Mouse (Mus musculus) left cerebral cortex, postnatal 25 days (tissue): ENCODE measurements around the gene Grid2. TPM values are rescaled to one million over a fixed set of nuclear protein-coding genes. Genes with fewer than 3 reads are reported as not detected.

ENCODE experiments used
- DNase-seq, 2 experiments: peaks; one replicate each; pipeline ENCODE4 v3.0.0; 2022; ENCODE audit warnings: low spot score in 2 of 2, mixed read lengths in 1 of 2
- intact Hi-C: fragments of 180-260 bp; cut with DNase I; formaldehyde crosslinking; loops from one replicate; pipeline ENCODE4 v1.15.1; 2025
- total RNA-seq, 2 experiments: library from RNA; stranded (reverse); gene quantifications; 2 replicates each; pipeline ENCODE4 v1.2.3; 2021

Gene Grid2
- total RNA-seq, 2 experiments from 2014 or later, result 17.2 to 23.7 TPM

DNA sequence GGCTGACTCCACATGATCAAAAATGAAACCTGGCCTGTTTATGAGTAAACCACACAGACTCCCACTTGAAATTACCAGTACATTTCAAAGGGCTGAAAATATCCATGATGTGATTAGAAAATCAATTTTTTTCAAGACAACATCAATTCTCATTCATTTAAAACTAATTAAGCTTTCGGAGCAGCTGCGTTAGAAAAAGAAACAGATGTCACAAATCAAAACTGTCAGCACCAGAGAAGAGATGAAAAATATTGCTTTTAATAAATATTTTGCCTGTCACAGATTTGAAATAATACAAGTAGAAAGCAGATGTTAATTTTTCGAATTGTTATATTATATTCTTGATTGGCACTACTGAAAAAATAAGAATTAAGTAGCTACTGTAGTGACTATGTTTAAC lies 1415.3 kb downstream of the Grid2 start:
- DNase-seq, result no peak
- intact Hi-C loops, result no loop called here

DNA sequence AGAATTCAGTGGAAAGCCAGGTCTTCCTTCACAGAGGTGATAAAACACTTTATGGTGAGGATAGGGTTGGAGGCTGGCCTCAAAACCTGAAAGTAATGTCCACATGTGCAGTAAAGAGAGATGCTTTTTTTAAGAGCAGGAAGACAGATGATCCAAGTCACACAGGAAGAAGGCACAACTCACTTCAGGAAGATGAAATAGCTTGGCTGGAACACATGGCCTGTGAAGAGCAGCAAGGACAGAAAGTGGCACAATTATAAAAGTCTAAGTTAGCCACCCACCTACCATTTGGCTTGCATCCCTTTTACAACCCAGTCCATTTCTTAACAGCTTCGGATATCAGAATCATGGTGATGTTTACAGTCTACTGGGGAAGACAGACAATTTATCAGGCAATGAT lies 1423.1 kb downstream of the Grid2 start:
- intact Hi-C loops, result no loop called here
- peak in 1 of 2 experiments; percentile 56 for DNase-seq

DNA sequence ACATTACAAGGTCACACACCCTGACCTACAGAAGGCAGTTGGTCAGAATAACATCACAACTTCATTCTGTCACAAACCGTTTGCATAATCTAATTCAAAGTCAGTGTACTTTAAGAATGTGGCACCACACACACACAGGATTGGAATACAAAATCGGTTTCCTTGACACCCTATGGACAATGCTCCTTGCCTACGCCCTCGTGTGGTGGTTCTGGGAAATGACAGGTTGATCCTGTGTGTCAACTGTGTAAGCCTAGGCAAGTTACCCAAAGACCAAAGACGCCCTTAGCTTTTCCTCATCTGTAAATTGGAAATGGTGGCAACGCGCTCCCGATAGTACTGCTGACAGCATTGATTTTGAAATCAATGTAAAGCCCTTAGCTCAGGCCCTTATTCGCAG lies 1428.3 kb downstream of the Grid2 start:
- DNase-seq, result peak; percentile 38 to 48
- intact Hi-C loops, result no loop called here

- intact Hi-C loops, result loop anchor here (5.0 kb wide), 1 partner anchor 312 kb away; no protein-coding TSS in a partner anchor
- DNase-seq, result peak; percentile 48 to 70
Measured at GRCm38 (mm10) chr6:64684973-64685372, 1429.3 kb downstream of the Grid2 start.

DNA sequence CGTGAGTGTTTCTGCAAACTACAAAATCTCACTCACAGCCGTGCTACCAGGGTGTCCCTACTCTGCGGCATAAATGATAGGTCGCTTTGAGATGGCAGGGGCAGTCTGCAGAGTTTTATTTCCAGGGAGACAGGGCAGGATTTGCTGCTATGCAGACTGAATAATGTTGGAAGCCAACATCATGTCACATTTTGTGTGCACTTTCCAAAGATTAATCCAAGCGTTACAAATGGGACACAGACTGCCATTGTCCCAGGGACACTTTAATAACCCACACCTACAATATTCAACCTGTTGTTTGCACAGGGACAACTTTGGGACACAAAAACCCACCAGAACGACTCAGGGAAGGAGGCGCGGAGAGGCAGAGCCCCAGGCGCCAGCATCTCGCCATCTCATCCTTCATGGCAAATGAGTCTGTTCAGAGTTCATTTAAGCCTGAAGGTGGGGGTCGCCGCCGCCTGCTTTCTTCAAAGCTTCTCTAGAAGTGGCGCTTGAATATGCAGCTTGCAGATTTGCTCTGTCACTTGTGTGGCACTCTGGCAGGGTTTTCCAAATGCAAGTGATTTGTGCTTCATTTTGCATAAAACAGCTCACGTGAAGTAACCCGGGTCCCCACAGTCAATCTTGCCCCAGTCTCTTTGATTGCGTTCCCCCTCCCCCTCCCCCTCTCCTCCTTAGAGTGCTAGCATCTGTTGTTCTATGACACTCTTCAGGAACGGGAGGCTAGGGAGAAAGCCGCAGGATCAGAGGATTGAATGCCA lies 1432.7 kb downstream of the Grid2 start:
- DNase-seq, result no peak
- intact Hi-C loops, result loop anchor here (5.0 kb wide), 1 partner anchor 309 kb away; no protein-coding TSS in a partner anchor

DNA sequence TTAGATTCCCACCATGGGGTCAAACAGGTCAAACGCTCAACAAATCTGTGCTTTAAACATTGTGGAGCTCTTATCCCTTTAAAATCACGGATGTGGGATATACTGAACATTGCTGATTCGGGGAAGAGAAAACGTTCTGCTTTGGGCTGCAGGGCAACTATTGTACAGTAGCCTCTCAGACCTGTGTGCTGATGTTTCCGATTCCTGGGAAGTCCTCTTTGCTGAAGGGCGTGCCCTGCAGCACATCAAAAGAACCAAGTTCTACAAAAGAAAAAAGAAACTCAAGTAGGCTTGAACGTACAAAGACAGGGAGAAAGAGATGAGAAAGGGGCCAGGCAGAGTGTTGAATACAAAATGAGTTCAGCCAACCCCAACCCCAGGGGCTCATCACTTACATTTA lies 1439.0 kb downstream of the Grid2 start:
- intact Hi-C loops, result no loop called here
- DNase-seq, result no peak

DNA sequence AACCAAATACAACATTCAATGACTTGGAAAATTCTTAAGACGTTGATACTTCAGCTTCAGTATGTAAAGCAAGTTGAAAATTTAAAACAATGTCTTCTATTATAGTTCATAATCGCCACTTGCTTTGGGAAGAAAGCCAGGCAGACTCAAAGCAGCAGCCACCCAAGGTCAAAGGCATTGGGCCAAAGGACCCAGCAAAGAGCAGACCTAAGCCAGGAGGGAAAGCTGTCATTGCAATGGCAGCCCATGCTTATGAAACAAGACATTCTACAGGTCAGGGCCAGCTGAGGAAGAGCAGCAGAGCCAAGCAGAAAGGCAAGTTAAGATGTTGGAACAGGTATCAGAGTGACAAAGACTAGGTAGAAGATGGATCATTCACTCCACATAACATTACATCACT lies 1448.0 kb downstream of the Grid2 start:
- intact Hi-C loops, result no loop called here
- DNase-seq, result no peak

DNA sequence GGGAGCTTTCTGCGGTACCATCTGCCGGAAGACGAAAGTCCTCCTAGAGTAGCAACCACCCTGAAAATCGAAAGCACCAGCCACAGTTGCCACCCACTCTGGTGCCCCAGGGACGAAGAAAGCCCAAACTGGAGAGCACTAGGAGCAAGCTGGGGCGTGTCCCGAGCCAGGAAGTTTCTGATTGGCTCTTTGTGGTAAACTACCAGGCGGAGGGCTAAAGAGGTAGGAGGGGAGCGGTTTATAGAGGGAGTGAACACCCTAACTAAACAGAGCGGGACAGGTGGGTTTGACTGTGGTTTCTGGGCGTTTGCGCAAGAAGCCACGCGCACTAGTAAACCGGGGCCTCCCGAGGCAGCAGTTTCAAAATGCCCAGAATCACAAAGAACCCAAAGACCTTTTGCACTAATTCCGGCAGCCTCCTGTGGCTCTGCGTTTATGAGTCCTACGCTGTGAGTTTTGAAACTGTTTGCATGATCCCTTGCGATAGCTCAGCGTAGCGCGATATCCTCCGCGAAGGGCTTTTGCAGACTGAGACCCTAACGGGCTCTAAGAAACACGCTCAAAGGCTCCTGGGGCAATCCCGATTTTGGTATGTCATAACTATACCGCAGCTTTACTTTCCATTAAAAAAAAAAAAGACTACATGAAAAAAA lies 1472.2 kb downstream of the Grid2 start:
- no peak for DNase-seq
- intact Hi-C loops, result no loop called here

GRCm38 (mm10) chr6:64728499-64729198 lies 1473.0 kb downstream of the Grid2 start, which contains the start of gene Atoh1:
Atoh1 (plus strand) TSS chr6:64729125.
- intact Hi-C loops, result no loop called here
- no peak for DNase-seq

GRCm38 (mm10) chr6:64729231-64730011 lies 1473.7 kb downstream of the Grid2 start:
- peak; percentile 5 to 6 for DNase-seq
- intact Hi-C loops, result no loop called here

DNA sequence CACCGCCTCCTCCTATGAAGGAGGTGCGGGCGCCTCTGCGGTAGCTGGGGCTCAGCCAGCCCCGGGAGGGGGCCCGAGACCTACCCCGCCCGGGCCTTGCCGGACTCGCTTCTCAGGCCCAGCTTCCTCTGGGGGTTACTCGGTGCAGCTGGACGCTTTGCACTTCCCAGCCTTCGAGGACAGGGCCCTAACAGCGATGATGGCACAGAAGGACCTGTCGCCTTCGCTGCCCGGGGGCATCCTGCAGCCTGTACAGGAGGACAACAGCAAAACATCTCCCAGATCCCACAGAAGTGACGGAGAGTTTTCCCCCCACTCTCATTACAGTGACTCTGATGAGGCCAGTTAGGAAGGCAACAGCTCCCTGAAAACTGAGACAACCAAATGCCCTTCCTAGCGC lies 1474.4 kb downstream of the Grid2 start:
- DNase-seq, result peak in 1 of 2 experiments; percentile 1
- intact Hi-C loops, result no loop called here

DNA sequence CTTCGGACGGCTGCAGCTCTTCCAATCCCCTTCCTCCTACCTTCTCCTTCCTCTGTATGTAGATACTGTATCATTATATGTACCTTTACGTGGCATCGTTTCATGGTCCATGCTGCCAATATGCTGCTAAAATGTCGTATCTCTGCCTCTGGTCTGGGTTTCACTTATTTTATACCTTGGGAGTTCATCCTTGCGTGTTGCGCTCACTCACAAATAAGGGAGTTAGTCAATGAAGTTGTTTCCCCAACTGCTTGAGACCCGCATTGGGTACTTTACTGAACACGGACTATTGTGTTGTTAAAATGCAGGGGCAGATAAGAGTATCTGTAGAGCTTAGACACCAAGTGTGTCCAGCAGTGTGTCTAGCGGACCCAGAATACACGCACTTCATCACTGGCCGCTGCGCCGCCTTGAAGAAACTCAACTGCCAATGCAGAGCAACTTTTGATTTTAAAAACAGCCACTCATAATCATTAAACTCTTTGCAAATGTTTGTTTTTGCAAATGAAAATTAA lies 1474.9 kb downstream of the Grid2 start:
- peak; percentile 2 to 4 for DNase-seq

GRCm38 (mm10) chr6:64731126-64731525 lies 1475.5 kb downstream of the Grid2 start:
- no peak for DNase-seq
- intact Hi-C loops, result no loop called here

More for the DNA sequence above, 1474.9 kb downstream of the Grid2 start:
- intact Hi-C loops, result no loop called here

- intact Hi-C loops, result no loop called here
- no peak for DNase-seq
Measured at GRCm38 (mm10) chr6:64731621-64732320, 1476.1 kb downstream of the Grid2 start.

- intact Hi-C loops, result no loop called here
- no peak for DNase-seq
Measured at GRCm38 (mm10) chr6:64733311-64733710, 1477.6 kb downstream of the Grid2 start.

DNA sequence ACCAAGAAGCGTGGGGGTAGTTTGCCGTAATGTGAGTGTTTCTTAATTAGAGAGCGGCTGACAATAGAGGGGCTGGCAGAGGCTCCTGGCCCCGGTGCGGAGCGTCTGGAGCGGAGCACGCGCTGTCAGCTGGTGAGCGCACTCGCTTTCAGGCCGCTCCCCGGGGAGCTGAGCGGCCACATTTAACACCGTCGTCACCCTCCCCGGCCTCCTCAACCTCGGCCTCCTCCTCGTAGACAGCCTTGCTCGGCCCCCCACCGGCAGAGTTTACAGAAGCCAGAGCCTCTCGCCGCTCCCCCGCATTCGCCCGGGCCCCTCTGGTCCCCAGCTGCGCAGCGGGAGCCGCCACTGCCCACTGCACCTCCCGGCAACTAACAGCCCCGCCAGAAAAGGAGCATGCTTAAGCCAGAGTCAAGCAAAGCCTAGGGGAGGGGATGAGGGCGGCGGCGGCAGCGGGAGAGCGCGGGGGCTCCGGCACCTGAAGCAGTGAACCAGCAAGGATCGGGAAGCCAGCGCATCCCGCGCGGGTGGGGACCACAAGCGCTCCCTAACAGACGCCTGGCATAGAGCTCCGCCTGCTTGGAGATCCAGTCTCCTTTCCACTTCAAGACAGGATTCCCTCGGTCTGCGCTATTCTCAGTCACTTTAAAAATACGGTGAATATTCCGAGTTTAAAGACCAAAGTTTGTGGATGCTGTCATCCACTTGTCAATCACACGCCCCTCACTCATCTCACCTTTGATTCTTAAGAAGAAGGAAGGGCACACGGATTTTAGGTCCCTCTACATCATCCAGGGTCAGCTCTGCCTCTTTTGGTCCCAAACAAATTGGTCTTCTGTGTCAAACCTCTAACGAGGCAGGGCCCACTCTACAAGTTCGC lies 1479.0 kb downstream of the Grid2 start:
- peak in 1 of 2 experiments; percentile 3 for DNase-seq

DNA sequence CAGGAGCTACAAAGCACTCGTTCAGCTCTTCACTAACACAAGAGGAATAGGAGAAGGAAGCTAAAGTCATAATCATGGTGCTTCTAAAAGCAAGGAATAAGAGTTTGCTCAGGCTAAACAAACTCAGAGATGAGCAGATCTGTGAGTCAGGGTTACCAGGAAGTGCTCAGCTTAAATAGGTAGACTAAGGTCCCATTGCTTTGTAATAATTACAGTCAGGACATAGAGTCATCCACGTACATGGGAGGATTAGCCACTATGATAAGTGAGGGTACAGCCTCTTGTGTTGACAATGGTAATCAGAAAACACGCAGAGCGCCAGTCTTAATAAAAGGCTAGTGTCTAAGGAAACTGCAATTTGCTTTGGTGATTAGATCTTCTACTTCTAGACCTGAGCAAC lies 1480.6 kb downstream of the Grid2 start:
- no peak for DNase-seq
- intact Hi-C loops, result no loop called here

More for the DNA sequence above, 1479.0 kb downstream of the Grid2 start:
- intact Hi-C loops, result no loop called here
